Mouse (Mus musculus) spleen, adult 18-20 months (tissue): ENCODE results near the gene Map3k7.
A peak's percentile ranks its signal among the peaks of the same experiment; 100 is the strongest.
"Not testable (repeated sequence)": the region's sequence is repeated elsewhere in the genome, so short reads cannot be mapped to it uniquely, and the experiment has no call there.

Experiments
- DNase-seq, 2 experiments: peaks; one replicate each; pipeline ENCODE4 v3.0.0; 2022; ENCODE audit warnings: mixed read lengths in 2 of 2

Gene Map3k7

DNA sequence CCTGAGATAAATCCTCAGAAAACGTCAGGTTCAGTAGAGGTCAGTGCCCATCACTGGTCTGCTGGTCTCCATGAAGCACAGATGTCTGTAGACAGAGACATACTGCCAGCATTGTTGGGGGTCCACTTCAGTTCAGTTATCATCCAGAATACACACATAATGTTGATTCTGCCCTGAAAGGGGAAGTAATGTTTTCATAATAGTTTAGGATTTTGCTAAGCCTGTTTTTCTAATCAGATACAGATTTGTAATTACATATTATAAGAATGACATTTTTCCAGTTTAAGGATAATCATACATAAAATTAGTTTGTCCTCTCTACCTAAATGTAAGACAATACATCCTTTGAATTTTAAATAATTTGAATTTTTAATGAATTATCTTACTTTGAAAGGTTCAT lies 30.0 kb downstream of the Map3k7 start:
- DNase-seq = no peak

DNA sequence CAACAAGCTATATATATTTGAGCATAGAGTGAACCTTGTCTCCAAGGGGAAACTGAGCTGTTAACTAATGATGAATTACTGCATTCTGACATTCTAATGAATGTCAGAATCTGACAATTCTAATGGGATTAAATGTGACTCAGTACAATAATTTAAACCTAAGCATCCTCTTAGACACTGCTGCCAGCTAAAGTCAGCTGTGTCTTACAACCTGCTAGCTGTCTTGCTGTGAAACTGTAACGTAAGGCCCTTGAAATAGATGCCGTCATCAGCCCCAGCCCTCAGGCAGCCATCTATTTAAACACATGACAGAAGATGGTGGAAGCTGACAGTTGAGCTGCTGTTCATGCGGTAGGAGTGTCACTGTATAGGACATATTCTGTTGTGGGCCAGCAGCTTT lies 37.6 kb downstream of the Map3k7 start:
- DNase-seq = no peak

DNA sequence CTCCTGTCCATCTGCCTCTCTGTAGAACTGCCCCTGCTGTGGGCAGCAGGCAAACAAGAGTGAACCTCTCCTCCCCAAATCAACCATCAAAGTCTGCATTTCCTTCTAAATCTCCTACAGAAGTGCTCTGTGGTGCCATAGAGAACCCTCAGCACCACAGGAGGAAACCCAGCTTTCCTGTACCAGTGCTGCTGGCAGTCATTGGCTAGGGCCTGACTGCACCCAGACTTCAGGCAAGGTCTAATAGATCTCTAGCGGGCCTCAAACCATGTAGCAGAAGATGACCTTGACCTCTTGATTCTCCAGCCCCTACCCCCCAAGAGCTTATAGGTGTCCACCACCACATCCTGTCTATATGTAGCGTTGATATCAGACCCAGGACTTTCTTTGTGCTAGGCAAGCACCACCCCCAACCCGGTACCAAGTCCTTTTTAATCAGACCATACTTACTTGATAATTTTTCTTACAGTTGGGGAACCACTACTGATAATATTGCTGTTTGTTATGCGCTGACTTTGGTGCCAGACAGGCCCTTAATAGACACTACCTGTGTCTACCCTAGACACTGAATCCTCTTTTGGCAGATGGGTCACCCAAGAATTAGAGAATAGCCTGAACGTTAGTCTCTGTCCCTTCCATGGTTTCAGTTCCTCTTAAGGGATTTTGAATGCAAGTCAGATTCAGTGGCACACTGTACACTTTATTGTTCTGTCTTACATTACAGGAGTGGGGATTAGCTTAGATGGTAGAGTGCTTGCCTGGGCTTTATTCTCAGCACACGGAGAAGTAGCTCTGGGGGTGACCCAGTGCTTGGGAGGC lies 41.1 kb downstream of the Map3k7 start:
- no peak for DNase-seq

DNA sequence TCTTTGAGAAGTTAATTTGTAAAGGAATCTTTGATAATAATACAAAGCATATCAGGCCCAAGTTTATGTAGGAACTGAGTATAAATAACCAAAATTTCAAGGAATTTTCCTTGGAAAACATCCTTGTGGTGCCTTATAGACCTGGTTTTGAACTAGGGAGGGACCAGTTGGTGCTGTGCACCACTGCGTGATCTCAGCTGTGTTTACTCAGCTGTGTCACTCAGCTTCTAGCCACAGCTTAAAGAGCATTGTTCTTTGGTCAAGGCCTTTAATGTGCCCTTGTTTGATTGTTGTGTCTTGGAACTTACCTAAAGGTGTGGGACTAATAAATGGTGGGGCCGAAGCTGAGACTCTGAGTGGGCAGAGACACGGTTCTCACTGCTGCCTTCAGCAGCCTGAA lies 43.3 kb downstream of the Map3k7 start:
- no peak for DNase-seq

DNA sequence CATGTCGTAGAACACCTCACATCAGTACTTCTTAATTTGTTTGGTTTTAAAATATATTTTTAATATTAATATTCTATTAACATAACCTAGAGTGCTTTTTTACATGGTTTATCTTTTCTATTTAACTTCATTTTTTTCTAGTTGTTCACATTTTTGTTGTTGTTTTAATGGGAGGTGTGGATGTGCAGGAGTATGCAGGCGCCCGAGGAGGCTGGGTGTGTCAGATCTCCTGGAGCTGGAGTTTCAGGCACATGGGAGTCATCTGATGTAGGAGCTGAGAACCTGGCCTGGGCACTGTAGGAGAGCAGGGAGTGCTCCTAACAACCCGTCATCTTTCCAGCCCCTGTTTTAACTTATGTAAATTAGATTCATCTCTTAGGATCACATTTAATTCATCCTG lies 44.2 kb downstream of the Map3k7 start:
- no peak for DNase-seq

DNA sequence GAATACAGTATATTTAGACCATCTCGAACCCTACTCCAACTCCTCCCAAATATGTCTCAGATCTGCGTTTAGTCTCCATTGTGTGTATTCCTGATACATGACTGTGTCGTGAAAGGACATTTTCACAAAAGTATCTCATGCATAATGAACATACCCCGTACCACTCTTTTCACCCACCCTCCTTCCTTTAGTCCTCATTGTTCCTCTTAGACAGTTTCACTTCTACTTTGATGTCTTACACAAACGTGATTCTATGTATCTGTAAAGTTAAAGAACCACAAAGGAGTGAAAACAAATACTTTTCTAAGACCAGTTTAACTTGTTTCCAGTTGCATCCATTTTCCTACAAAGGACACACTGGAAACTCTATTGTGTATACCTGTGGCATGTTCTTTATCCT lies 46.9 kb downstream of the Map3k7 start:
- no peak for DNase-seq

DNA sequence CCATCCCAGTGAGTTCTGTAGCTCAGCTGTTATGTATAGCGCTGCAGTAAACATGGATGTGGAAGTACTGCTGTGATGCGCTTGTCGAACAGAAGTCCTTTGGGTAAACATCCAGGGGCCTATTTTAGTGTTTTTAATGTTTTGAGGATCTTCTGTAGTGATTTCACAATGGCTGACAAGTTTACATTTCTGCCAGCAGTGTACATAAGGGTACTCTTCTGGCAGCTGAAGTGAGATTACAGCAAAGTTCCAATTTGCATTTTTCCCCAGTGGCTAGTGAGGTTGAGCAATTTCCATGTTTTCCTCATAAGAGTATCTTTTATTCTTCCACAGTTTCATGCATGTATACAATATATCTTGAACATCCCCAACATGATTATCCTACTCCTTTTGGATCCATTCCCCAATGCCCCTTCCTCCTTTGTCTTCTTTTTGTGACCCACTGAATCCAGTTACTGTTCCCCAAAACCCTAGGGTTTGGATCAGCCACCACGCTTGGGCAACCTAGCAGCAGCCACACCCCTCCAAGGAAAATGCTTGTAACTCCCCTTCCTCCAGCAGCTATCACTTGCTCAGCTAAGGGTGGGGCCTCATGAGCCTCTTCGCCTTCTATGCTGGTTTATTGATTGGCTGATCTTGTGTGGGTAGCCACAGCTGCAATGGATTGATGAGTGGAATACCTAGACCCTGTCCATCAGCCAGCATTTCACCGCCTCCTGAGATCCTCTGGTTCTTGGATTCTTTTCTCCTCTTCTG lies 47.5 kb downstream of the Map3k7 start:
- peak in 1 of 2 experiments; percentile 11 for DNase-seq

DNA sequence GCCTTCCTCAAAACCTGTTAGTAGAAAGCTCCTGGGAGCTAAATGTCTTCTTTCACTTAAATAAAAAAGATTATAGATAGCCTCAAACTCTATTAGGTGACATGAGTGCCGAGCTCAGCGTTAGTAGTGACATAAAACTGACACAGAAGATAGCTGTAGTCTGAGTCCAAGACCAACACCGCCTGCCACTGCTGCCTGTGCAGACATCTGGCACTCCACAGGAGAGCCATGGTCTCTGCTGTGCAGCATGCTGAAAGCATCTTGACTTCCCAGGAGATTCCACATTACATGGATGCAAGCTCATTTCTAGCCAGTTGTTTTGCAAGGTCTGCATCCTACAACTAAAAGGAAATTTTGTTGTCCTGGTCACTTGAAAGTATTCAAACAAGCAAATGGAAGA lies 57.2 kb downstream of the Map3k7 start:
- DNase-seq = no peak

DNA sequence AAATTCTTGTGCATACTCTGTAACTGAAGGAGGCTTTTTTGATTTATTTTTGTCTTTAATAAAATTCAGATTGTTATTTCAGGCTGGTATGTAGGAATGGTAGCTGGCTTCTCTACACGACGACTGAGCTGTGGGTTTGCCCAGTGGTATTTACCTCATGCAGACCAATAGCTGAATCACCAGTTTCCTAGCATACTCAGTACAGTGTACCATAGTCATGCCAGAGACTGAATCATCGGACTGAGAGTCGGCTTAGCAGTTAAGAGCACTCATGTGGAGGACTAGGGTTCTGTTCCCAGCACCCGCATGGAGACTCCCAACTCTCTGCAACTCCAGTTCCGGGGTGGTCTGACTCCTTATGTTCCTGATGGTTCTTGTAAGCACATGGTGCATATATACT lies 58.4 kb downstream of the Map3k7 start:
- DNase-seq = no peak

DNA sequence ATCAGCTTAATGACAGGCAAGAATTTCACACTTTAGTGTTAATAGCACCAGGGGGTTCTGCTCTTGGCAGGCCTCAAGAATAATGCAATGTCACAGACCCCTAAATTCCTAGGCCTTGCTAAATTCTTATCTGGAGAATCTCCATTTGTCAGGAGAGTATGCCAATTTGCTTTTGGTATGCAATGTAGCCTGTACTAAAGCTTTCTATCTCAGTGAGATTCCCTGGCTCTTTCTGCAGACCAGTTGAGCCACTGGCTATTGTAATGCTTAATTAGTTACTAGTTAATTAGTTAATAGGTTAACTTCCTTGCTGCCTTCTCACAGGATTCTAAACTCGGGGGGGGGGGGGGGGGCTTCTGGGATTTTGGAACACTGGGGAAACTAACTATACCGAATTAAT lies 60.3 kb downstream of the Map3k7 start:
- not testable (repeated sequence) for DNase-seq

DNA sequence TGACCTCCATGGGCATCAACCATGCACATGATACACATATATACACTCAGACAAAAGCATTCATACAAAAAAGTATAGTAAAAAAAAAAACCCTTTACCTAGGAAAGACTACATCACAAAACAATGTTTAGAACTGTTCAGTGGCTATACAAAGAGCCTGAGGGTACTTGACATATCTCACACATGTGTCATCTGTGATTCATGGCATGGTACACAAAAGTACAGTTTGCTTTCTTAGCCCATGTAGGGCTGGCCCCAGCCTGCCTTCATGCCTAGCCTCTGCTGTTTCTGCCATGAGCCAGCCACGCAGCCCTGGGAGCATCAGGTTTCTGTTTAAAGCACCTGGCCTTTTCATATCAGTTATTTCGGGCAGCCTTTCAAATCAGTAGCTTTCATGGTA lies 61.2 kb downstream of the Map3k7 start:
- no peak for DNase-seq

DNA sequence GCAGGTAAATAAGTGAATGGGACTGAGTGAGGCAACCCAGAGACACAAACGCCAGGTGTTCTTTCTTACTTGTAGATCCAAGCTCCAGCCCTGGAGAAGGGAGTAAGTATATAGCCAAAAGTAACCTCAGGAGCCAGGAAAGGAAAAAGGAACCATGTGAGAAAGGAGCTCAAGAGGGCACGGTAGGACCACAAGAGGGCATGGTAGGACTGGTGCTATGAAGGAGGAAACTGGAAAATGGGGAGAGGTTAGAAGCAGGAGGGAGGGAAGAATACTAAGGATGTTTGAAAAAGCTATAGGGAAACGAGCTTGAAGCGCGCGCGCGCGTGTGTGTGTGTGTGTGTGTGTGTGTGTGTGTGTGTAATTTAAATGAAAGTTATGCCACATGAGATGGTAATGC lies 63.2 kb downstream of the Map3k7 start:
- DNase-seq = no peak

DNA sequence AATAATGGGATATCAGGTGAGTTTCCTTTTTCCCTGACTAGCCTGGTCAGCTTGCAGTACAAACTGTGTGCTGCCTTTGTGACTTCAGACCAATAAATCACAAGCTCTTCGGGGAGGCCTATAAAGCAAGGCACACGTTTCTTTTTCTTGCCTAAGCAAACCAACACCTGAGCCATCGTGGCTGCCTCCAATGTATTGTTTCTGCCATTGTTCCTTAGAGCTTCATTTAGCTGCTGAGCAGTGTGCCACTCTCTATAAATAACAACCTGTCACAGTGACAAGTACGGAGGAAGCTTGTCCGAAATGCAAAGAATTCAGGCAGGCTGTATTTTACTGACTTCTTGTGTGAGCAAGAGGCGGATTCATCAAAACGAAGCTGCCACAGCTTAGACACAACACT lies 73.4 kb downstream of the Map3k7 start:
- DNase-seq = no peak

DNA sequence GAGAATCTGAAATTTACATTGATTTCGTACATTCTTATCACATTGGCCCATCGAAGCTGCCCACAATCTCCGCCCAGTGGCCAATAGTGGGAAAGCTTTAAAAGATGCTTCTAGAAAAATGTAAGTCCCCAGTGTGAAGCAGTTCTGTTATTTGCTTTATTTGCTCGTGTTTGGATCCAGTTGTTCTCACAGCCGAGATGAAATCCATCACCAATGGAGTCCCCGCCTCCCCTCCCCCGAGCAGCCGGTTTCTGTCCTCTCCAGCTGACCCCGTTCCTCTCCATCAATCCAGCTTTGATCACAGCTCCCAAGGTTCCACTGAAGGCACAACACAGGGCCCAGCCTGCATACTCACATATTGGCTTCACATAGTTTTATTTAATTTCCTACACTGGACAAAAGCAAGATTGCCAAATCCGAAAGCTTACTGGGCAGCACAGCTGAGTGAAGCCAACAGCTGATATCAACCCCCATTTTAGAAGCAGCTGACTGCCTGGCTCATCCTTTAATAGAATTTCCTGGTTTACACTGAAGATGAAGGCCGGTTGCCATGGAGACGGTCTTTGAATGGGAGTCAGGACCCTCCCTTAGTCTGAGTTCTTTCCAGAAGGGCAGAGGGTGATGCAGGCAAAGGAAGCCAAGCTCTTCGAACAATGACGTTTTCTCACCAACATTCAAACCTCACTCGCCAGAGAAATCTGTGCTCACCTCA lies 78.0 kb downstream of the Map3k7 start:
- no peak for DNase-seq

DNA sequence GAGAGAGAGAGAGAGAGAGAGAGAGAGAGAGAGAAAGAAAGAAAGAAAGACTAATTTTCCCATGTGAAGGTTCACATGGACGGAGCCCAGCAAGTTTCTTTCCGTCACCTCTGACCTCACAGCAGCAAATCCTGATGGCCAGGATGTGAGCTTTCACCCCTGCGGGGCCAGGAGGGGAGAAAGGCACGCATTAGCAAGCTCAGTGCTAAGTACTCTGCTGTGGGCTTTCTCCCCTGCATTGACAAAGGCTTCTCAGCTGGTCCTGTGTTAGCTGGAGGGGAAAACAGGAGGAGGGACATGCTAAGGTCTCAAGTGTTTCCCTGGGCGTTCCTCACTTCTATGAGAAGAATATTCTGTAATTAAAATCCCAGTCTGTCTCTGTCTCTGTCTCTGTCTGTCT lies 81.3 kb downstream of the Map3k7 start:
- no peak for DNase-seq

DNA sequence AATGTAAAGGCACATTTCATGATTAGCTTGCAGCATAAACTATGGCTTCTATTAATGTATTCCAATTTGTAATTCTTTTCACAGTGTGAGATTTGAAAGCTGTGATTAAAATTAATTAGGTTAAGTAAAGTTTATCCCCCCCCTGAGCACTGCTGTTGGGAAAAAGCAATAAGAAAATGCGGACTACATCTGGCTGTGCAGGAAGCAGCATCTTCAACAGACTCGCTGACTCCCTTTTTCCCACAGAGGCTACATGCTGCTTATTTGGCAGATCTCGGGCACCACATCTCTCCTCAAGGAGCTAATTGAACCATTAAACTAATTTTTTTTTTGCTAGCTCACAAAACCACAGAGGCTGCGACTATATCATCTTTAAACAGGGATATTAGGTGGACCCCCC lies 85.9 kb downstream of the Map3k7 start:
- DNase-seq = no peak

DNA sequence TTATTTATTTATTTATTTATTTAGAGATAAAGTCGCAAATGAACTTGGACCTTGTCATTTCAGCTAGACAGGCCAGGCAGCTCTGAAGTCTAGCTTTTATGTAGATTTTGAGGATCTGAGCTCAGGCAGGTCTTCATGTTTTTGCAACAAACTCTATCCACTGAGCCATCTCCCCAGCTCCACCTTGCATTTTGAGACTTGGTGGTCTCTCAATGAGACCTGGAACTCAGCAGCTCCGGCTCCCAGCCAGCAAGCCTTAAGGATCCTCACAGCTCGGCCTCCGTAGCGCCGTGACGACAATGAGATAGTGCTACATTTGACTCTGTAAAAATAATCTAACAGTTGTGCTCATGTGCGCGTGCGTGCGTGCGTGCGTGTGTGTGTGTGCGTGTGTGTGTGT lies 89.3 kb downstream of the Map3k7 start:
- no peak for DNase-seq

DNA sequence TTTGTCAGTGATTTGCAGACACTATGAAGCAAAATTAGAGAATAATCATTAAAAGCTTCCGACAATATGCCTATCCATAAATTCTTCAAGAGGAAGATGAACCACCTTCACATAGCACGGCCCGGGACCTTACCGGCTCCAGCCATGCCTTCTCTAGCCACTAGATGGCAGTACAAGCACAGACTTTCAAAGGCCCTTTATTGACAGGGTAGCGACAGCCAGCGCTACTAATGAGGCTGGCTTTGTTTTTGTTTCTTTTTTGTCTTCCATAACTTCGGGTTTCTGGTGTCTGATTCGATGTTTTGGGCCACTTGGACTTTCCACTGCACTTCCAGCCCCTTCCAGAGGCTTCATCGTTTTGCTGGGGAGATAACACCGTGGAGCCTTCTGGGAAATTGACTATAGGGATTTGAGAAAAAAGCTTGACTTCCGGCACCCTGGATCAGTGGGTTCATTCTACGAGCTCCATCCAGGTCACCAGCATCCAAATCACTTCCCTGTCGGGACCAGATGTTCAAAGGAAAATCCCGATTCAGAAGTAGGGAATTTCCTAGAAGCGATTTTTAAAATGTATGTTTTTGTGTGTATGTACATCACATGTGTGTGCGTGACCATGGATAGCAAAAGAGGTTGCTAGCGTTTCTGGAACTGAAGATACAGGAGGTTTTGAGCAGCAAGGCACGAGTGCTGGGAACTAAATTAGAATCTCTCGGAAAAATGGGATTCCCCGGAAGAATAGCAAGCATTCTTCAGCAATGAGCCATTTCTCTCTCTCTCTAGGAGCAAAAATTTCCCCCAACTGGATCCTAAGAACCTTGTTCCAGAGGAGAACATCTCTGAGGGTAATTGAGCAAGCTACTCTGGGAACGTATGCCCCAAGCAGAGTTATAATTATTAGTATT lies 91.5 kb downstream of the Map3k7 start:
- peak; percentile 65 to 84 for DNase-seq

DNA sequence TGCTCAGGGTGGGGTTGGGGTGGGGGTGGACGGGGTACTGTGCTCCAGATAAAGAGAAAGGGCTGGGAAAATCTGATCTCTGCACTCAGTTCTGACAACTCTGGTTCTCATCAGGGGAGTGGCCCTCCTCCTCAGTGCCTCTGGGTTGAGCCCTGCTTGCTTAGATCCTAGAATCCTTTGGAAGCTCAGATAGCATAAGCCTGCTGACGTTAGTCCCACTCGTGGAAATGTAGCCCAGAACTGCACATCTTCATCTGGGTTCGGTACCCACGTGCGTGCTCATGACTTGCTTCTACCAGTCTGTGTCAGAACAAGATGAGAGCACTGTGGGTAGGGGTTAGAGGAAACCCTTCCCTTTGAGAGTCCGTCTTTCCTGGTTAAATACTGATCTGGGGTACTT lies 92.5 kb downstream of the Map3k7 start:
- no peak for DNase-seq

DNA sequence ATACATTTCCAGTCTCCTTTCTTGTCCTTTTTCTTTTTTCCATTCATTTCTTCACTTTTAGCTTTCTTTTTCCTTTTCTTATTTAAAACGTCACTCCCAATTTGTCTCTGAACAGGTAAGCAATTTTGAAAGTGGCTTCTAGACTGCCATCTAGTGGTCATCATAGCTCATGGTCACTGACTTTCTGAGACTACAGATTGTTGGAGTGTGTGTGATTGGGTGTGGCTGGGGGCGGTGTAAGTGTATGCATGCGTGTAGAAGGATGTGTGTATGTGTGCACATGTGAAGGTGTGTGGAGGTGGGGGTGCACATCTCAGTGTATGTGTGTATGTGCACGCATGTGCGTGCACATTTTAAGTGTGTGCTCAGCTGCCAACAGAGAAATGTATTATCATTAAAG lies 93.2 kb downstream of the Map3k7 start:
- peak in 1 of 2 experiments; percentile 15 for DNase-seq

DNA sequence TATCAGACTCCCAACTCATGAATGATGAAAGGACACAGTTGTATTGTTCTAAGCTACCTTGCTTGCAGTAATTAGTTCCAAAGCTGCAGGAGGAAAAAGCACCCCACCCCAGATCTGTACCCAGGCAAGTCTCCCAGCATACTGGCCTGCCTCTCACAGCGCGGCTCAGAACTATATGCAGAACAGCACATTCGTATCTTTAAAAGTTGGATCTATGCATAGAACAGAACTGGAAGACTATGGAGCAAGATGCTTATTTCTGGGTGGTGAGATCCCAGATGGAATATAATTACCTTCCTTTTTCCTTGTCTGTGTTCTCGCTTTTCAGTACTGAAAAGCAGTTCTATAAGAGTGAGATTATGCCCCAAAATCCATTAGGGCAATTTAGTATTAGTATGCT lies 96.8 kb downstream of the Map3k7 start:
- no peak for DNase-seq

DNA sequence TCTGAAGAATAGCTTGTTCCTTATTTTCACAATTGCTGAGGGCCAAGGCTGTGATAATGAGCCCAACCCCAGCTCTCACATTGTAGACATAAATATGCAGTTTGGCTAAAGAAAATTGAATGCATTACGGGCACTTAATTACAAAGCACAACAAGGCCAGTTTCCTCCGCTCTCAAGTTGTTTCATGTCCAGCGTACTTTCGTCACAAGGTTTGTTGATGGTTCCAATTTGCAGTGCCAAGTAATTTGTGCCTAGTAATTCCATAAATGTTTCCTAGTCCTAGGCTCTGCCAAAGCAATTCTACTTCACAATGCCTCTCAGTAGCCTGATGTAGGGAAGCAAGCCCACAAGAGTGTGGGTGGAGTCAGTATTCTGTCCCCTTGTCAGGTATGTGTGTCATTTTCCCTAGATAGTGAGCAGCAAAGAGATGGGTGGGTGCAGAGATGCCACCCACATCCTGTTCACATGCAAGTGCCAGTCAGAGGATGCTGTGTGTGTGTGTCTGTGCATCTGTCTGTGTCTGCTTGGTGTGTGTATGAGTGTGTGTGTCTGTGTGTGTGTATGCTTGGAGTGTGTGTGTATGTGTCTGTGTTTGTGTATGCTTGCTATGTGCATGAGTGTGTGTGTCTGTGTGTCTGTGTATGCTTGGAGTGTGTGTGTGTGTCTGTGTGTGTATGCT lies 98.6 kb downstream of the Map3k7 start:
- DNase-seq = no peak
